Mouse (Mus musculus): Measurements from ENCODE around the gene Casc3. TPM values are rescaled to one million over a fixed set of nuclear protein-coding genes. Genes with fewer than 3 reads are reported as not detected.

Casc3 gene
- polyA plus RNA-seq, 1 experiment = 36.7 TPM

DNA sequence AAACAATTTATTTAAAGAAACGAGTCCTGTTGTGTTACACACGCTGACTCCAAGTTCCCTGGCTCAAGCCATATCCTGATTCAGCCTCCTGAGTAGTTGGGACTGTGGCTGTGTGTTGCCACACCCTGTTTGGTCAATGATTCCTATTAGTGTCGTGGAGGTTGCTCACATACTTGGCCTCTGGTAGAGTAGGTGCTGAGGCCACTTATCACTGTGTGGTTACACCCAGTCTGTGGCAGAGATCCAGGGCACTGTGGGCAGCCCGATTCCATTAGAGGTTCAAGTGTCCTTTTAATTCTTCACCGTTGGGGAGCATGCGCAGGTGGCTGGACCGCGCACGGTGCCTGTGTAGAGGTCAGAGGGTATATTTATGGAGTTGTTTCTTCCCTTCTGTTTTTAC lies 69.2 kb downstream of the Casc3 start:
- Histone ChIP-seq H3K4me1 (ENCODE audit: control insufficient read depth, insufficient read depth, low read length) (no peaks in the 10 kb centered on the region; the same call in 1 of the 2 replicates), H3K4me3 (ENCODE audit: insufficient read depth, low read length) (no peak overlapping the region), H3K27ac (ENCODE audit: insufficient read depth, low read length) (no peak overlapping the region)
- TF ChIP-seq CTCF (IDR thresholded peaks at IDR 0.05; ENCODE audit: borderline replicate concordance, insufficient read depth, low read length) (no peak), POLR2A (IDR thresholded peaks at IDR 0.05; ENCODE audit: low read depth, low read length) (no peak)

DNA sequence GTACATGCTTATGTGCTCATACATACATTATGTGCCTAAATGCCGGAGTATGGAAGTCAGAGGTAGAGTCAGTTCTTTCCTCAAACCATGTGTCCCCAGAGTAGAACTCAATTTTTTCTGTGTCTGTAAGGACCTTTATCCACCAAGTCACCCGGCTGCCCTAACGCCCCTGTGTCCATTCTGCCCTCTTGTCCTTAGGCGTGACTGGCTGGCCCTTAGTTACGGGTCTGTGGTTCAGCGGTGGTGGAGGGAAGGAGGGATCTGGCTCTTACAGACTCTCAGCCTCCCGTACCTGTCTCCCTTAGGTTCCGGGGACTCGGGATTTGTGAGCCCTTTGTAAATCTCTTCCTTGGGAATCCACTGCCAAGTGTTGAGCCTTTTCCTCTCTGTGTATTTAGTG lies 72.3 kb downstream of the Casc3 start:
- no peak overlapping the region for H3K4me3 ChIP-seq (ENCODE audit: insufficient read depth, low read length)
- H3K27ac ChIP-seq (ENCODE audit: insufficient read depth, low read length) = no peak overlapping the region
- no peak for TF ChIP-seq POLR2A (IDR thresholded peaks at IDR 0.05; ENCODE audit: low read depth, low read length)
- TF ChIP-seq CTCF (IDR thresholded peaks at IDR 0.05; ENCODE audit: borderline replicate concordance, insufficient read depth, low read length) = no peak
- no peaks in the 10 kb centered on the region; the same call in 1 of the 2 replicates for H3K4me1 ChIP-seq (ENCODE audit: control insufficient read depth, insufficient read depth, low read length)

Other genes starting within 250 kb of the Casc3 start
- 47.7 and 51.9 TPM in 2 replicates for gene Ormdl3, start 217.5 kb upstream of the Casc3 start, polyA plus RNA-seq (2011; ENCODE audit: insufficient read length, low read depth, missing spikeins)
- gene Lrrc3c, start 206.6 kb upstream of the Casc3 start, polyA plus RNA-seq (2011; ENCODE audit: insufficient read length, low read depth, missing spikeins) = not detected in 2 replicates
- gene Gm12355, start 179.2 kb upstream of the Casc3 start, polyA plus RNA-seq (2011; ENCODE audit: insufficient read length, low read depth, missing spikeins) = 7.2 and 8.9 TPM in 2 replicates
- not detected in 2 replicates for gene Gsdma3, start 178.5 kb upstream of the Casc3 start, polyA plus RNA-seq (2011; ENCODE audit: insufficient read length, low read depth, missing spikeins)
- gene Gsdma2, start 158.1 kb upstream of the Casc3 start, polyA plus RNA-seq (2011; ENCODE audit: insufficient read length, low read depth, missing spikeins) = not detected in 2 replicates
- gene Gsdma, start 140.6 kb upstream of the Casc3 start, polyA plus RNA-seq (2011; ENCODE audit: insufficient read length, low read depth, missing spikeins) = not detected in 2 replicates
- gene Psmd3, start 122.4 kb upstream of the Casc3 start, polyA plus RNA-seq (2011; ENCODE audit: insufficient read length, low read depth, missing spikeins) = 86.7 and 91.8 TPM in 2 replicates
- 0.35 TPM in 1 of 2 replicates, not detected in the other for gene Csf3, start 103.6 kb upstream of the Casc3 start, polyA plus RNA-seq (2011; ENCODE audit: insufficient read length, low read depth, missing spikeins)
- 50.1 and 58.1 TPM in 2 replicates for gene Med24, start 75.5 kb upstream of the Casc3 start, polyA plus RNA-seq (2011; ENCODE audit: insufficient read length, low read depth, missing spikeins)
- 66.0 and 83.9 TPM in 2 replicates for gene Thra, start 64.3 kb upstream of the Casc3 start, polyA plus RNA-seq (2011; ENCODE audit: insufficient read length, low read depth, missing spikeins)
- 18.7 and 23.7 TPM in 2 replicates for gene Nr1d1, start 29.6 kb upstream of the Casc3 start, polyA plus RNA-seq (2011; ENCODE audit: insufficient read length, low read depth, missing spikeins)
- gene Msl1, start 9.4 kb upstream of the Casc3 start, polyA plus RNA-seq (2011; ENCODE audit: insufficient read length, low read depth, missing spikeins) = 77.7 and 83.8 TPM in 2 replicates
- gene Rapgefl1, start 31.9 kb downstream of the Casc3 start, polyA plus RNA-seq (2011; ENCODE audit: insufficient read length, low read depth, missing spikeins) = 1.6 and 2.0 TPM in 2 replicates
- 10.7 and 11.4 TPM in 2 replicates for gene Wipf2, start 58.7 kb downstream of the Casc3 start, polyA plus RNA-seq (2011; ENCODE audit: insufficient read length, low read depth, missing spikeins)
- 7.4 and 11.8 TPM in 2 replicates for gene Cdc6, start 102.9 kb downstream of the Casc3 start, polyA plus RNA-seq (2011; ENCODE audit: insufficient read length, low read depth, missing spikeins)
- 26.8 and 28.2 TPM in 2 replicates for gene Rara, start 122.9 kb downstream of the Casc3 start, polyA plus RNA-seq (2011; ENCODE audit: insufficient read length, low read depth, missing spikeins)
- gene Gjd3, start 178.1 kb downstream of the Casc3 start, polyA plus RNA-seq (2011; ENCODE audit: insufficient read length, low read depth, missing spikeins) = not detected in 2 replicates
- 141 and 227 TPM in 2 replicates for gene Top2a, start 219.3 kb downstream of the Casc3 start, polyA plus RNA-seq (2011; ENCODE audit: insufficient read length, low read depth, missing spikeins)
- gene Igfbp4, start 236.3 kb downstream of the Casc3 start, polyA plus RNA-seq (2011; ENCODE audit: insufficient read length, low read depth, missing spikeins) = 212 and 419 TPM in 2 replicates

Data from embryonic fibroblast, embryonic 13.5 days (primary cell).